Mouse (Mus musculus) heart, postnatal 0 days (tissue): Measurements from ENCODE around the gene Ism2. TPM values are rescaled to one million over a fixed set of nuclear protein-coding genes. Genes with fewer than 3 reads are reported as not detected.

Experiments used
- ATAC-seq: fragments of 200-750 bp; cut with Nextera tagmentation; 2 replicates; pipeline ENCODE4 v1.8.0; 2017; ENCODE audit warnings: low read depth, moderate number of reproducible peaks, moderate library complexity; ENCODE audit not compliant: insufficient read depth
- DNase-seq: peaks from one replicate; pipeline ENCODE4 v3.0.0-alpha.2; 2016; ENCODE audit warnings: low spot score
- H3K27ac ChIP-seq: fragments of 300-500 bp; sonication (generic); 2 replicates; pipeline ENCODE4 v1.5.1; 2014; ENCODE audit warnings: low read depth, mild to moderate bottlenecking
- H3K27me3 ChIP-seq: fragments of 300-500 bp; sonication (generic); 2 replicates; pipeline ENCODE4 v1.6.1; 2014; ENCODE audit warnings: low read length, mixed read lengths; ENCODE audit not compliant: control insufficient read depth, insufficient read depth
- H3K36me3 ChIP-seq: fragments of 300-500 bp; sonication (generic); replicated peaks from 2 replicates; pipeline ENCODE4 v1.6.1; 2014; ENCODE audit warnings: low read length, mixed read lengths; ENCODE audit not compliant: control insufficient read depth, insufficient read depth
- H3K4me1 ChIP-seq: fragments of 300-500 bp; sonication (generic); 2 replicates; pipeline ENCODE4 v1.6.1; 2014; ENCODE audit warnings: antibody characterized with exemption; ENCODE audit not compliant: control insufficient read depth, insufficient read depth
- H3K4me2 ChIP-seq: fragments of 300-500 bp; sonication (generic); 2 replicates; pipeline ENCODE4 v1.6.1; 2014; ENCODE audit warnings: low read depth, mild to moderate bottlenecking, low read length, moderate library complexity
- H3K4me3 ChIP-seq: fragments of 300-500 bp; sonication (generic); 2 replicates; pipeline ENCODE4 v1.5.1; 2014; ENCODE audit warnings: low read depth, low read length
- H3K9ac ChIP-seq: fragments of 300-500 bp; sonication (generic); replicated peaks from 2 replicates; pipeline ENCODE4 v1.6.1; 2014; ENCODE audit warnings: low read depth, low read length, mixed read lengths
- H3K9me3 ChIP-seq: fragments of 300-500 bp; sonication (generic); replicated peaks from 2 replicates; pipeline ENCODE4 v1.6.1; 2016; ENCODE audit warnings: low read length; ENCODE audit not compliant: control insufficient read depth
- CTCF ChIP-seq: IDR thresholded peaks from 2 replicates; pipeline ENCODE4 v1.5.1; 2016; ENCODE audit warnings: antibody characterized with exemption, control low read depth, low read depth
- EP300 ChIP-seq: IDR thresholded peaks from 2 replicates; pipeline ENCODE4 v1.6.1; 2016; ENCODE audit warnings: antibody characterized with exemption, low read depth
- WGBS: fragments of 180-500 bp; shearing (Covaris S2); extraction: QIAGEN DNeasy Blood & Tissue Kit; methylation state at CpG from one replicate; pipeline ENCODE4 v1.1.7; 2014; 5-methylcytosine and 5-hydroxymethylcytosine counted together
- polyA plus RNA-seq: library from polyadenylated mRNA; unstranded; fragments of >200 nt; fragmentation: Nextera tagmentation; extraction: Ambion mirVana; gene quantifications from 2 replicates; pipeline ENCODE4 v1.2.1, GENCODE M21; 2015
- total RNA-seq: library from RNA; depleted of rRNA; stranded (reverse); fragments of >200 nt; gene quantifications from 2 replicates; pipeline ENCODE4 v1.2.3, GENCODE M21; 2014; ENCODE audit warnings: low replicate concordance; rRNA removed

The Ism2 gene
- total RNA-seq (0.31 TPM in 1 of 2 replicates, not detected in the other), polyA plus RNA-seq (0.20 and 0.30 TPM in 2 replicates)

DNA sequence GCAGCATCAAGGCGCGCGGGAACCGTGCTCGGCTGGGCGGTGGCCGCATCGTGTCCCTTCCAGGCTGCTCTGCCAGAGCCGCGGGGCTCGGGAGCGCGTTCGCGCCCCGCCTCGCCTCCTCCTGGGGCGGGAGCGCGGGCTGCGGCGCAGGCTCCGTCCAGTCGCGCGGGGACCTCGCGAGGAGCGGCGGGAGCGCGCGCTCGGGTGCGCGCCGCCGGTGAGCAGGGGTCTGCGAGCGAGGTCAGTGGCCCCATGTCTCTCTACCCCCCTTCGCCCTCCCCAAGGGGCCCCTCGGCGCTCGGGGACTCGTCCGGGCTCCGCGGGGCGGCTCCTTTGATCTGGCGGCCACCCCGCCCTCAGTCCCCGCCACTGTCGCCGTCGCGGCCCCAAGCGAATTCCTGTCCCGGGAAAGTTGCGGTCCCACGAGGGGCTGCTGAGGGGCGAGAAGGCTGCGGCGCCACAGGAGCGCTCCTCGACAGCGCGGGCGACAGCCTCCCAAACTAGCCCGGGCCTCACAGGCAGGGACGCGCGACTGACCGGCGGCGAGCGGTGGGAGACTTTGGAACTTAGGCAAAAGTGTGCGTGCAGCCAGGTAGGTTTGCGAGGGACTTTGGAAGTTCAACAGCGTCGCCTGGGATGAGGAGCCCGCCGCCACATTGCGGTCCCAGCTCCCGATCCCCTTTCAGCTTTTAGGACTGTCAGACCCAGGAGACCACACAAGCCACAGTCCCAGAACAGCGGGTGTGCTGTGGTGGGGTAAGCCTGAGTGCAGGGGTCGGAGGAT lies at the start of gene Ism2:
Gene Ism2 (minus strand): TSS at position 49 of the 784 bp plus-strand sequence.
- Histone ChIP-seq H3K27me3 (no peaks in the 10 kb centered on the region), H3K4me2 (peak within 1 kb of the TSS; percentile 90), H3K27ac (no peak within 1 kb of the TSS), H3K4me3 (peak within 1 kb of the TSS; percentile 57), H3K36me3 (no peaks in the 10 kb centered on the region), H3K9ac (peak within 1 kb of the TSS; percentile 52), H3K9me3 (no peaks in the 10 kb centered on the region), H3K4me1 (peaks cover 3% of the 10 kb centered on the region; the same call in 1 of the 2 replicates)
- ATAC-seq = peak; percentile 80
- DNase-seq = no peak
- under 1% methylated on average over 63 of the region's 86 CpGs for WGBS
- TF ChIP-seq CTCF (no peak), EP300 (no peak)

DNA sequence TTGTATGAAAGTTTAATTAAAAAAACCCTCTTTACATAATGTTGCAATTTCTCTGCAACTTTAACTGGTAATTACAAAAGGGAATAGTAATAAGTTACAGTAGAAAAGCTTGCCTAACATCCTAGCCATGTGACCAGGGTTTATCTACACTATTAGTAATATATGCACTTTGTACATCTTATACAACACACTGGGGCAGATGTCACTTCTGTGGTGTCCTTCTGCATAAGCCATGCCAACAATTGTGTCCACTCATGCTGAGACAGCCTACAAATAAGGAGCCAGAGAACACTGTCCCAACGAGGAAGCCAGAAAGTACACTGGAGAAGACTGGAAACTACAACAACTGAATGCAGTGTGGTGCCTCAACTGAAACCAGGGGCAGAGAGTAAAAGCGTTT lies 48.5 kb upstream of the Ism2 start:
- Histone ChIP-seq H3K36me3 (peaks cover 33% of the 10 kb centered on the region), H3K4me2 (no peak overlapping the region), H3K4me3 (no peak overlapping the region), H3K27me3 (no peaks in the 10 kb centered on the region), H3K9me3 (no peaks in the 10 kb centered on the region), H3K27ac (no peak overlapping the region), H3K4me1 (no peaks in the 10 kb centered on the region), H3K9ac (no peak overlapping the region)
- ATAC-seq = no peak
- TF ChIP-seq CTCF (no peak), EP300 (no peak)
- no peak for DNase-seq
- 78% methylated on average over 2 of the region's 2 CpGs for WGBS

DNA sequence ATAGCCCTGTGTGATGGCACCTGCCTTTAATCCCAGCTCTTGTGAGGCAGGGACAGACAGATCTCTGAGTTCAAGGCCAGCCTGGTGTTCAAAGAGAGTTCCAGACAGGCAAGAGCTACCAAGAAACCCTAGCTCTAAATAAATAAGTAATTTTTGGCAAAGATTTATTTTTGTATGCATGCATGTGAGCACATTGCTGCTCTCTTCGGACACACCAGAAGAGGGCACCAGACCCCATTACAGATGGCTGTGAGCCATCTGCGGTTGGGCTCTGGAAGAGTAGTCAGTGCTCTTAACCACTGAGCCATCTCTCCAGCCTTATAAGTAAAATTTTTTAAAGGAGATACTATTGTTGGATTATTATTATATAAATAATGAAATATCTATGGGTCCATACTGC lies 48.0 kb upstream of the Ism2 start:
- WGBS = 80% methylated on average over 2 of the region's 2 CpGs
- peaks cover 33% of the 10 kb centered on the region for H3K36me3 ChIP-seq
- no peak for DNase-seq

DNA sequence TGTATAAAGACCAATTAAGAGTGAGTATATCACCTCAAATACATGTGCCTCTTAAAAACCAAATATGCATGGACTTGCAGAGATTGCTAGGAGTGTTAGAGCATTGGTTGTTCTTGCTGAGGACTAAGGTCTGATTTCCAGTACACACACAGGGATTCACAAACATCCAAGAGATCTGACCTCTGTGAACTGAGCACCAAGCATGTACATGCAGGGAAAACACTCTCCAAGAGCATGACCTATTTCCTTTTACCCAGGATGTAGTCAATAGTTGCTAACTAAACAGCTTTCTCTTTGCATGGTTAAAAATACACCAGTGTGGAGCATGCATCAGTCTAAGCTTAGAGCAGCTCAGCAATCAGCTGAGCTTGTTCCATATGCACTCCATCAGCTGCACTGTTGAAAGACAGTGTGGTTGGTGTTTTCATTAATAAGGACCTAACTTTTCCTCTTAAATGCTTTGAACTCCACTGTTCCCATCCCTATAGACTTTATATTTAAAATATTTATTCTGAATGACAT lies 43.6 kb upstream of the Ism2 start:
- Histone ChIP-seq H3K4me3 (no peak overlapping the region), H3K4me2 (no peak overlapping the region), H3K9ac (no peak overlapping the region), H3K27ac (no peak overlapping the region), H3K36me3 (peaks cover 53% of the 10 kb centered on the region), H3K9me3 (no peaks in the 10 kb centered on the region), H3K27me3 (no peaks in the 10 kb centered on the region), H3K4me1 (no peaks in the 10 kb centered on the region)
- TF ChIP-seq CTCF = no peak
- TF ChIP-seq EP300 = no peak
- ATAC-seq (no peak), DNase-seq (no peak)

More for the DNA sequence above, 48.0 kb upstream of the Ism2 start:
- H3K27ac ChIP-seq = no peak overlapping the region
- ATAC-seq = no peak
- H3K4me2 ChIP-seq = no peak overlapping the region
- no peak overlapping the region for H3K4me3 ChIP-seq
- no peak overlapping the region for H3K9ac ChIP-seq
- TF ChIP-seq EP300 = no peak
- TF ChIP-seq CTCF = peak; percentile 34
- H3K27me3 ChIP-seq = no peaks in the 10 kb centered on the region
- no peaks in the 10 kb centered on the region for H3K9me3 ChIP-seq
- no peaks in the 10 kb centered on the region for H3K4me1 ChIP-seq

DNA sequence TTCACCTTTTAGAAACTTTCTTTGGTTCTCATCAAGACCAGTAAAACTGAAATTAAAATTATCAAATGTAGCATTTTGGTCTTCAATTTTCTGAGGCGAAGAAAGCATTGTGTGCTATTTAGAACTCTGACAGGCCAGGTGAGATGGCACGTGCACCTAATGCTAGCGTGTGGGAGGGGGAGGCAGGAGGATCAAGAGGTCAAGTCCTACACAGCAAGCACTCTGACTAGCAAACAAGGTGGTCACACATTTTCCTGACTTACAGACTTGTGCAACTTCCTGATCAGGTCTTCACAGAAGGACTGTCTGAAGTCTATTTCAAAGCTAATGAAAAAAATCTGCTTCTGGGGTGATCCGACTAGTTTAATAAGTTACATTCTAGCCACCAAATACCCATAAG lies 38.6 kb upstream of the Ism2 start:
- WGBS = 85% methylated on average over 4 of the region's 4 CpGs
- Histone ChIP-seq H3K36me3 (peaks cover 49% of the 10 kb centered on the region), H3K9ac (no peak overlapping the region), H3K4me1 (no peaks in the 10 kb centered on the region), H3K4me2 (no peak overlapping the region), H3K27me3 (no peaks in the 10 kb centered on the region), H3K9me3 (no peaks in the 10 kb centered on the region), H3K27ac (no peak overlapping the region), H3K4me3 (no peak overlapping the region)
- DNase-seq (no peak), ATAC-seq (no peak)
- TF ChIP-seq CTCF (no peak), EP300 (no peak)
